Mouse (Mus musculus): ENCODE results near the gene Lsm6. TPM values are rescaled to one million over a fixed set of nuclear protein-coding genes. Genes with fewer than 3 reads are reported as not detected.

Gene Lsm6
- polyA plus RNA-seq, 1 experiment from 2014 or later, result 187 TPM

- no peak overlapping the region for H3K9ac ChIP-seq (ENCODE audit: low read depth, low read length)
- no peaks in the 10 kb centered on the region for H3K4me1 ChIP-seq (ENCODE audit: control insufficient read depth, insufficient read depth, low read length)
- H3K36me3 ChIP-seq (ENCODE audit: control insufficient read depth, insufficient read depth, low read length), result peaks cover 25% of the 10 kb centered on the region
- 89% methylated on average over 9 of the region's 9 CpGs for WGBS (ENCODE audit: insufficient replicate concordance)
- no peaks in the 10 kb centered on the region for H3K27me3 ChIP-seq (ENCODE audit: control insufficient read depth, insufficient read depth, low read length)
- H3K27ac ChIP-seq (ENCODE audit: low read depth, low read length), result no peak overlapping the region
- no peak overlapping the region for H3K4me3 ChIP-seq (ENCODE audit: low read depth, low read length)
- no peak for ATAC-seq (replicated peaks; ENCODE audit: insufficient number of reproducible peaks, low FRiP score, low TSS enrichment)
- no peaks in the 10 kb centered on the region for H3K9me3 ChIP-seq (replicated peaks; ENCODE audit: control insufficient read depth, low read length)
- no peak overlapping the region for H3K4me2 ChIP-seq
These were observed 10.7 kb downstream of the Lsm6 start for GRCm38 (mm10) chr8:78810207-78810675.

- Histone ChIP-seq H3K4me1 (ENCODE audit: control insufficient read depth, insufficient read depth, low read length) (no peaks in the 10 kb centered on the region), H3K27me3 (ENCODE audit: control insufficient read depth, insufficient read depth, low read length) (no peaks in the 10 kb centered on the region), H3K9me3 (replicated peaks; ENCODE audit: control insufficient read depth, low read length) (no peaks in the 10 kb centered on the region), H3K9ac (ENCODE audit: low read depth, low read length) (no peak overlapping the region), H3K27ac (ENCODE audit: low read depth, low read length) (no peak overlapping the region), H3K4me2 (no peak overlapping the region), H3K4me3 (ENCODE audit: low read depth, low read length) (no peak overlapping the region), H3K36me3 (ENCODE audit: control insufficient read depth, insufficient read depth, low read length) (peaks cover 25% of the 10 kb centered on the region)
- ATAC-seq (replicated peaks; ENCODE audit: insufficient number of reproducible peaks, low FRiP score, low TSS enrichment), result no peak
- WGBS (ENCODE audit: insufficient replicate concordance), result 94% methylated on average over 14 of the region's 14 CpGs
These were observed 11.3 kb downstream of the Lsm6 start for GRCm38 (mm10) chr8:78809454-78810206.

- H3K36me3 ChIP-seq (ENCODE audit: control insufficient read depth, insufficient read depth, low read length), result peaks cover 25% of the 10 kb centered on the region
- H3K27me3 ChIP-seq (ENCODE audit: control insufficient read depth, insufficient read depth, low read length), result no peaks in the 10 kb centered on the region
- ATAC-seq (replicated peaks; ENCODE audit: insufficient number of reproducible peaks, low FRiP score, low TSS enrichment), result no peak
- WGBS (ENCODE audit: insufficient replicate concordance), result 85% methylated on average over 2 of the region's 2 CpGs
- no peaks in the 10 kb centered on the region for H3K9me3 ChIP-seq (replicated peaks; ENCODE audit: control insufficient read depth, low read length)
- no peak overlapping the region for H3K27ac ChIP-seq (ENCODE audit: low read depth, low read length)
- H3K4me2 ChIP-seq, result no peak overlapping the region
- H3K9ac ChIP-seq (ENCODE audit: low read depth, low read length), result no peak overlapping the region
- H3K4me3 ChIP-seq (ENCODE audit: low read depth, low read length), result no peak overlapping the region
- H3K4me1 ChIP-seq (ENCODE audit: control insufficient read depth, insufficient read depth, low read length), result no peaks in the 10 kb centered on the region
These were observed 12.1 kb downstream of the Lsm6 start for GRCm38 (mm10) chr8:78808888-78809287.

- 89% methylated on average over 5 of the region's 5 CpGs for WGBS (ENCODE audit: insufficient replicate concordance)
- ATAC-seq (replicated peaks; ENCODE audit: insufficient number of reproducible peaks, low FRiP score, low TSS enrichment), result no peak
- Histone ChIP-seq H3K9ac (ENCODE audit: low read depth, low read length) (no peak overlapping the region), H3K27ac (ENCODE audit: low read depth, low read length) (no peak overlapping the region), H3K27me3 (ENCODE audit: control insufficient read depth, insufficient read depth, low read length) (no peaks in the 10 kb centered on the region), H3K4me1 (ENCODE audit: control insufficient read depth, insufficient read depth, low read length) (no peaks in the 10 kb centered on the region), H3K4me2 (no peak overlapping the region), H3K4me3 (ENCODE audit: low read depth, low read length) (no peak overlapping the region), H3K9me3 (replicated peaks; ENCODE audit: control insufficient read depth, low read length) (no peaks in the 10 kb centered on the region), H3K36me3 (ENCODE audit: control insufficient read depth, insufficient read depth, low read length) (peaks cover 25% of the 10 kb centered on the region)
These were observed 12.5 kb downstream of the Lsm6 start for GRCm38 (mm10) chr8:78808439-78808838.

- no peaks in the 10 kb centered on the region for H3K27me3 ChIP-seq (ENCODE audit: control insufficient read depth, insufficient read depth, low read length)
- H3K4me2 ChIP-seq, result no peak overlapping the region
- no peak overlapping the region for H3K27ac ChIP-seq (ENCODE audit: low read depth, low read length)
- no peak overlapping the region for H3K9ac ChIP-seq (ENCODE audit: low read depth, low read length)
- 86% methylated on average over 9 of the region's 9 CpGs for WGBS (ENCODE audit: insufficient replicate concordance)
- ATAC-seq (replicated peaks; ENCODE audit: insufficient number of reproducible peaks, low FRiP score, low TSS enrichment), result no peak
- H3K9me3 ChIP-seq (replicated peaks; ENCODE audit: control insufficient read depth, low read length), result no peaks in the 10 kb centered on the region
- H3K4me3 ChIP-seq (ENCODE audit: low read depth, low read length), result no peak overlapping the region
- H3K4me1 ChIP-seq (ENCODE audit: control insufficient read depth, insufficient read depth, low read length), result no peaks in the 10 kb centered on the region
- H3K36me3 ChIP-seq (ENCODE audit: control insufficient read depth, insufficient read depth, low read length), result peaks cover 25% of the 10 kb centered on the region
These were observed 13.7 kb downstream of the Lsm6 start for GRCm38 (mm10) chr8:78807283-78807682.

GRCm38 (mm10) chr8:78806006-78806405 lies 14.9 kb downstream of the Lsm6 start:
- H3K4me1 ChIP-seq (ENCODE audit: control insufficient read depth, insufficient read depth, low read length), result no peaks in the 10 kb centered on the region
- no peak for ATAC-seq (replicated peaks; ENCODE audit: insufficient number of reproducible peaks, low FRiP score, low TSS enrichment)
- H3K27me3 ChIP-seq (ENCODE audit: control insufficient read depth, insufficient read depth, low read length), result no peaks in the 10 kb centered on the region
- peaks cover 16% of the 10 kb centered on the region for H3K36me3 ChIP-seq (ENCODE audit: control insufficient read depth, insufficient read depth, low read length)
- no peaks in the 10 kb centered on the region for H3K9me3 ChIP-seq (replicated peaks; ENCODE audit: control insufficient read depth, low read length)
- H3K4me2 ChIP-seq, result no peak overlapping the region
- H3K27ac ChIP-seq (ENCODE audit: low read depth, low read length), result no peak overlapping the region
- 92% methylated on average over 5 of the region's 5 CpGs for WGBS (ENCODE audit: insufficient replicate concordance)
- H3K4me3 ChIP-seq (ENCODE audit: low read depth, low read length), result no peak overlapping the region
- H3K9ac ChIP-seq (ENCODE audit: low read depth, low read length), result no peak overlapping the region

GRCm38 (mm10) chr8:78801201-78801600 lies 19.7 kb downstream of the Lsm6 start:
- no peak for ATAC-seq (replicated peaks; ENCODE audit: insufficient number of reproducible peaks, low FRiP score, low TSS enrichment)
- Histone ChIP-seq H3K27ac (ENCODE audit: low read depth, low read length) (no peak overlapping the region), H3K9ac (ENCODE audit: low read depth, low read length) (no peak overlapping the region), H3K9me3 (replicated peaks; ENCODE audit: control insufficient read depth, low read length) (no peaks in the 10 kb centered on the region), H3K27me3 (ENCODE audit: control insufficient read depth, insufficient read depth, low read length) (no peaks in the 10 kb centered on the region), H3K36me3 (ENCODE audit: control insufficient read depth, insufficient read depth, low read length) (no peaks in the 10 kb centered on the region; the same call in none of the 2 replicates), H3K4me1 (ENCODE audit: control insufficient read depth, insufficient read depth, low read length) (no peaks in the 10 kb centered on the region), H3K4me3 (ENCODE audit: low read depth, low read length) (no peak overlapping the region), H3K4me2 (no peak overlapping the region)
- 90% methylated on average over 6 of the region's 6 CpGs for WGBS (ENCODE audit: insufficient replicate concordance)

GRCm38 (mm10) chr8:78798671-78799070 lies 22.3 kb downstream of the Lsm6 start:
- H3K9ac ChIP-seq (ENCODE audit: low read depth, low read length), result no peak overlapping the region
- H3K36me3 ChIP-seq (ENCODE audit: control insufficient read depth, insufficient read depth, low read length), result no peaks in the 10 kb centered on the region; the same call in 1 of the 2 replicates
- 83% methylated on average over 3 of the region's 3 CpGs for WGBS (ENCODE audit: insufficient replicate concordance)
- ATAC-seq (replicated peaks; ENCODE audit: insufficient number of reproducible peaks, low FRiP score, low TSS enrichment), result no peak
- no peaks in the 10 kb centered on the region for H3K4me1 ChIP-seq (ENCODE audit: control insufficient read depth, insufficient read depth, low read length)
- H3K4me2 ChIP-seq, result no peak overlapping the region
- H3K27ac ChIP-seq (ENCODE audit: low read depth, low read length), result no peak overlapping the region
- H3K4me3 ChIP-seq (ENCODE audit: low read depth, low read length), result no peak overlapping the region
- no peaks in the 10 kb centered on the region for H3K27me3 ChIP-seq (ENCODE audit: control insufficient read depth, insufficient read depth, low read length)
- no peaks in the 10 kb centered on the region for H3K9me3 ChIP-seq (replicated peaks; ENCODE audit: control insufficient read depth, low read length)

GRCm38 (mm10) chr8:78797985-78798384 lies 23.0 kb downstream of the Lsm6 start:
- Histone ChIP-seq H3K9ac (ENCODE audit: low read depth, low read length) (no peak overlapping the region), H3K36me3 (ENCODE audit: control insufficient read depth, insufficient read depth, low read length) (no peaks in the 10 kb centered on the region; the same call in 1 of the 2 replicates), H3K4me2 (no peak overlapping the region), H3K27me3 (ENCODE audit: control insufficient read depth, insufficient read depth, low read length) (no peaks in the 10 kb centered on the region), H3K4me3 (ENCODE audit: low read depth, low read length) (no peak overlapping the region), H3K27ac (ENCODE audit: low read depth, low read length) (no peak overlapping the region), H3K4me1 (ENCODE audit: control insufficient read depth, insufficient read depth, low read length) (no peaks in the 10 kb centered on the region), H3K9me3 (replicated peaks; ENCODE audit: control insufficient read depth, low read length) (no peaks in the 10 kb centered on the region)
- 89% methylated on average over 7 of the region's 7 CpGs for WGBS (ENCODE audit: insufficient replicate concordance)
- ATAC-seq (replicated peaks; ENCODE audit: insufficient number of reproducible peaks, low FRiP score, low TSS enrichment), result no peak
